In the genomic region with DNA sequence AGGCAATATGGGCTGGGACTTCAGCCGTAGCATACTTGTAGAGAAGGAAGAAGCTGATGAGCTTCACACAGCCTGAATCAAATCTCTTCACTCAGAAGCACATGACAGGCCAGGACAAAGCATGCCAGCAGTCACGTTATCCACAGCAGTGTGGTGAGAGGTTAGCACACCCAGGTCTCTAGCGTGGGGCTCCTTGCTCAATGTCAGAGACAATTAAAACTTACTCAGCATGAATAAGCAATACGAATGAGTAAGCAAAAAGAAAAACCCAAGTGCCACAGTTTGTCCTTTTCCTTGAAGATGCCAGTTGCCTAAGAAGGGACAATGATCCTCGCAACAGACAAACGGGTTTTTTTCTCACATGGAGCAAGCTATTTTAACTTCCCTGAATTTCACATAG, we compare ENCODE assay signal across 21 mouse cellular contexts.
A peak's percentile ranks its signal among the peaks of the same experiment; 100 is the strongest.
DNase-seq lines count a peak whose midpoint lies in the region; ATAC-seq lines count a peak whose summit lies in the region.
"Had no signal": no experiment of that assay in that cellular context is flagged by ENCODE, and none has a peak within 500 bp of the region (broad histone marks: within the 10 kb centered on the region; RNA-seq: fewer than 3 reads in every experiment).

No protein-coding gene starts in this region.

- H3K9me3 ChIP-seq in heart, embryonic 16.5 days (replicated peaks; ENCODE audit: control insufficient read depth, low read length), result no peaks in the 10 kb centered on the region
- no peaks in the 10 kb centered on the region for H3K9me3 ChIP-seq in heart, embryonic 10.5 days
- H3K9me3 ChIP-seq in stomach, embryonic 16.5 days (replicated peaks; ENCODE audit: control insufficient read depth, low read length), result no peaks in the 10 kb centered on the region
- H3K9me3 ChIP-seq: embryonic facial prominence, embryonic 10.5 days; forebrain, embryonic 13.5 days; heart, embryonic 13.5 days; hindbrain, embryonic 12.5 days had no signal

- H3K4me1 ChIP-seq in heart, embryonic 16.5 days (ENCODE audit: control insufficient read depth, insufficient read depth, low read length), result peaks cover 15% of the 10 kb centered on the region
- peaks cover 19% of the 10 kb centered on the region for H3K4me1 ChIP-seq in heart, embryonic 10.5 days
- peaks cover 6% of the 10 kb centered on the region; the same call in 1 of the 2 replicates for H3K4me1 ChIP-seq in stomach, embryonic 16.5 days (ENCODE audit: control insufficient read depth, insufficient read depth, low read length)
- H3K4me1 ChIP-seq: embryonic facial prominence, embryonic 10.5 days; forebrain, embryonic 13.5 days; hindbrain, embryonic 12.5 days had no signal

- no peaks in the 10 kb centered on the region for H3K36me3 ChIP-seq in heart, embryonic 16.5 days (ENCODE audit: control insufficient read depth, insufficient read depth)
- H3K36me3 ChIP-seq in heart, embryonic 10.5 days, result no peaks in the 10 kb centered on the region
- no peaks in the 10 kb centered on the region for H3K36me3 ChIP-seq in stomach, embryonic 16.5 days (ENCODE audit: control insufficient read depth, insufficient read depth, low read length)
- H3K36me3 ChIP-seq: embryonic facial prominence, embryonic 10.5 days; heart, embryonic 13.5 days; hindbrain, embryonic 12.5 days had no signal

- ATAC-seq in heart, embryonic 16.5 days (replicated peaks; ENCODE audit: extremely low read depth, insufficient read depth, low FRiP score), result peak; percentile 58
- peak; percentile 46; the same call in 1 of the 2 replicates for ATAC-seq in stomach, embryonic 16.5 days (ENCODE audit: insufficient read depth, low FRiP score)
- ATAC-seq: forebrain, embryonic 13.5 days; forebrain, postnatal 0 days; hindbrain, embryonic 16.5 days; inflammation-experienced regulatory T-cells, adult 6 months had no signal

- peak; percentile 32 to 45 for DNase-seq in adrenal gland, adult (ENCODE audit: inconsistent age in 2 of 2, low spot score in 1 of 2)
- no peak for DNase-seq in adrenal gland, adult 18-20 months (ENCODE audit: low spot score in 2 of 2)
- DNase-seq in heart, embryonic 10.5 days (ENCODE audit: low spot score), result no peak
- no peak for DNase-seq in gastrocnemius, postnatal 10 days
- no peak for DNase-seq in kidney, adult 8-10 months
- DNase-seq: adrenal gland, postnatal 36 days; cerebellum, adult 2 months; cerebellum, postnatal 10 days; forebrain, postnatal 0 days; gastrocnemius, postnatal 25 days; heart, postnatal 4 days; kidney, adult 11 months had no signal

- H3K27ac ChIP-seq in heart, embryonic 16.5 days (ENCODE audit: low read length), result no peak overlapping the region
- no peak overlapping the region for H3K27ac ChIP-seq in heart, embryonic 10.5 days
- H3K27ac ChIP-seq in stomach, embryonic 16.5 days (ENCODE audit: low read length), result peak overlapping the region; percentile 52; the same call in 1 of the 2 replicates
- H3K27ac ChIP-seq: embryonic facial prominence, embryonic 10.5 days; forebrain, embryonic 13.5 days; heart, embryonic 13.5 days; hindbrain, embryonic 12.5 days had no signal

- H3K27me3 ChIP-seq in heart, embryonic 16.5 days (ENCODE audit: control insufficient read depth, insufficient read depth, low read length), result no peaks in the 10 kb centered on the region
- no peaks in the 10 kb centered on the region for H3K27me3 ChIP-seq in heart, embryonic 10.5 days (ENCODE audit: insufficient read depth, poor library complexity, severe bottlenecking)
- H3K27me3 ChIP-seq in stomach, embryonic 16.5 days (ENCODE audit: control insufficient read depth, insufficient read depth, low read length), result no peaks in the 10 kb centered on the region
- H3K27me3 ChIP-seq: CH12.LX; forebrain, embryonic 13.5 days; heart, embryonic 13.5 days; hindbrain, embryonic 12.5 days had no signal

- H3K4me2 ChIP-seq in heart, embryonic 16.5 days (ENCODE audit: low read depth, low read length), result no peak overlapping the region
- H3K4me2 ChIP-seq in stomach, embryonic 16.5 days (ENCODE audit: low read depth, low read length), result no peak overlapping the region
- H3K4me2 ChIP-seq: forebrain, embryonic 13.5 days; heart, embryonic 13.5 days; hindbrain, embryonic 12.5 days had no signal

- H3K4me3 ChIP-seq in heart, embryonic 16.5 days (ENCODE audit: low read length), result no peak overlapping the region
- H3K4me3 ChIP-seq in heart, embryonic 10.5 days, result no peak overlapping the region
- H3K4me3 ChIP-seq in stomach, embryonic 16.5 days (replicated peaks; ENCODE audit: low read length), result no peak overlapping the region
- H3K4me3 ChIP-seq: embryonic facial prominence, embryonic 10.5 days; forebrain, embryonic 13.5 days; heart, embryonic 13.5 days; hindbrain, embryonic 12.5 days had no signal

- WGBS in heart, embryonic 16.5 days, result 67% methylated on average over 6 of the region's 6 CpGs
- 69% methylated on average over 6 of the region's 6 CpGs for WGBS in heart, embryonic 10.5 days
- WGBS in stomach, embryonic 16.5 days, result 74% methylated on average over 6 of the region's 6 CpGs

- no peak overlapping the region for H3K9ac ChIP-seq in heart, embryonic 16.5 days (ENCODE audit: low read length)
- no peak overlapping the region for H3K9ac ChIP-seq in stomach, embryonic 16.5 days (ENCODE audit: low read length)
- H3K9ac ChIP-seq: forebrain, embryonic 13.5 days; forebrain, postnatal 0 days; heart, embryonic 13.5 days; hindbrain, embryonic 12.5 days had no signal

Comparison
In these comparisons a context has a peak if more than half of its experiments do, and no peak if none do; other contexts are left out.
1. DNase-seq: peak in adrenal gland, adult (2 of 2); none in adrenal gland, adult 18-20 months (0 of 2), heart, embryonic 10.5 days (single experiment), gastrocnemius, postnatal 10 days (single experiment) and kidney, adult 8-10 months (0 of 2).